Mouse (Mus musculus) frontal cortex, adult (tissue): ENCODE measurements at regions not wholly inside any gene's neighbourhood (a gene's known extent, or its start where the extent isn't known, plus 50 kb on each side); places are given as distances from the start of the nearest gene placed in this dataset.

ENCODE experiments used
- ATAC-seq: cut with Nextera tagmentation; 2 replicates; pipeline ENCODE4 v1.9.2; 2017; ENCODE audit warnings: mild to moderate bottlenecking, moderate library complexity, mixed read lengths; ENCODE audit not compliant: low TSS enrichment

GRCm38 (mm10) chr15:51574538-51575105, 2310.1 kb upstream of the Gm7489 start:
- ATAC-seq: peak; percentile 67; the same call in 1 of the 2 replicates

- no peak for ATAC-seq
Observed at GRCm38 (mm10) chr15:51583636-51584035, 2301.1 kb upstream of the Gm7489 start.

- no peak for ATAC-seq
Observed at GRCm38 (mm10) chr15:51586146-51586545, 2298.6 kb upstream of the Gm7489 start.

GRCm38 (mm10) chr15:51591406-51592068, 2293.2 kb upstream of the Gm7489 start:
- peak; percentile 58 for ATAC-seq

- peak; percentile 50; the same call in 1 of the 2 replicates for ATAC-seq
Observed at GRCm38 (mm10) chr15:51592069-51592435, 2292.7 kb upstream of the Gm7489 start.

- no peak for ATAC-seq
Observed at GRCm38 (mm10) chr15:51592511-51593498, 2291.9 kb upstream of the Gm7489 start.

GRCm38 (mm10) chr15:51594060-51594459, 2290.6 kb upstream of the Gm7489 start:
- no peak for ATAC-seq

- ATAC-seq: no peak
Observed at GRCm38 (mm10) chr15:51595655-51596054, 2289.1 kb upstream of the Gm7489 start.

- ATAC-seq: peak; percentile 77
Observed at GRCm38 (mm10) chr15:51597841-51598240, 2286.9 kb upstream of the Gm7489 start.

GRCm38 (mm10) chr15:51601128-51601855, 2283.4 kb upstream of the Gm7489 start:
- ATAC-seq: peak; percentile 60

GRCm38 (mm10) chr15:51621455-51621854, 2263.3 kb upstream of the Gm7489 start:
- ATAC-seq: peak; percentile 76

- peak; percentile 81 for ATAC-seq
Observed at GRCm38 (mm10) chr15:51627463-51627862, 2257.2 kb upstream of the Gm7489 start.

- ATAC-seq: no peak
Observed at GRCm38 (mm10) chr15:51628518-51628917, 2256.2 kb upstream of the Gm7489 start.

GRCm38 (mm10) chr15:51631881-51632280, 2252.8 kb upstream of the Gm7489 start:
- no peak for ATAC-seq

- no peak for ATAC-seq
Observed at GRCm38 (mm10) chr15:51633068-51633467, 2251.6 kb upstream of the Gm7489 start.

GRCm38 (mm10) chr15:51634726-51635125, 2250.0 kb upstream of the Gm7489 start:
- no peak for ATAC-seq

GRCm38 (mm10) chr15:51635129-51635920, 2249.4 kb upstream of the Gm7489 start:
- ATAC-seq: no peak

- no peak for ATAC-seq
Observed at GRCm38 (mm10) chr15:51637570-51637969, 2247.1 kb upstream of the Gm7489 start.

- peak; percentile 86 for ATAC-seq
Observed at GRCm38 (mm10) chr15:51643772-51644311, 2240.9 kb upstream of the Gm7489 start.

- no peak for ATAC-seq
Observed at GRCm38 (mm10) chr15:51646304-51646703, 2238.4 kb upstream of the Gm7489 start.

GRCm38 (mm10) chr15:51652497-51652896, 2232.2 kb upstream of the Gm7489 start:
- no peak for ATAC-seq
